Mouse (Mus musculus): Measurements from ENCODE around the gene Syngr1. TPM values are rescaled to one million over a fixed set of nuclear protein-coding genes. Genes with fewer than 3 reads are reported as not detected.

Syngr1 gene
- total and polyA plus RNA-seq, 3 experiments: 105 to 115 TPM; not detected in 1

GRCm38 (mm10) chr15:80096406-80096805 lies 5.3 kb downstream of the Syngr1 start:
- H3K9me3 ChIP-seq (replicated peaks; ENCODE audit: insufficient read depth, low read length): no peaks in the 10 kb centered on the region
- H3K4me3 ChIP-seq (ENCODE audit: control insufficient read depth in 1 of 2, insufficient read depth in 1 of 2, low read depth in 2 of 2, low read length in 2 of 2): peak overlapping the region; percentile 33 to 61
- no peak for TF ChIP-seq HCFC1 (IDR thresholded peaks at IDR 0.05; ENCODE audit: low read depth, low read length)
- no peaks in the 10 kb centered on the region for H3K27me3 ChIP-seq (ENCODE audit: control insufficient read depth in 1 of 2, insufficient read depth in 2 of 2, low read length in 2 of 2)
- H3K27ac ChIP-seq (ENCODE audit: control insufficient read depth, low read depth, low read length): peak overlapping the region; percentile 67
- no peak for DNase-seq (ENCODE audit: low read depth, low spot score)
- peaks cover 29% of the 10 kb centered on the region for H3K79me2 ChIP-seq (ENCODE audit: control insufficient read depth, insufficient read depth, low read length, poor library complexity)
- H3K4me1 ChIP-seq (ENCODE audit: control insufficient read depth in 1 of 2, insufficient read depth in 2 of 2, low read length in 2 of 2): peaks cover 13 to 37% of the 10 kb centered on the region in 2 experiments; a peak in 3 of 4 replicates
- H3K36me3 ChIP-seq (ENCODE audit: control insufficient read depth in 1 of 2, insufficient read depth in 2 of 2, low read length in 2 of 2): peaks cover 0 to 20% of the 10 kb centered on the region in 2 experiments; a peak in 2 of 4 replicates
- peak overlapping the region; percentile 55 for H3K9ac ChIP-seq (ENCODE audit: control insufficient read depth, low read depth, low read length, poor library complexity, severe bottlenecking)

DNA sequence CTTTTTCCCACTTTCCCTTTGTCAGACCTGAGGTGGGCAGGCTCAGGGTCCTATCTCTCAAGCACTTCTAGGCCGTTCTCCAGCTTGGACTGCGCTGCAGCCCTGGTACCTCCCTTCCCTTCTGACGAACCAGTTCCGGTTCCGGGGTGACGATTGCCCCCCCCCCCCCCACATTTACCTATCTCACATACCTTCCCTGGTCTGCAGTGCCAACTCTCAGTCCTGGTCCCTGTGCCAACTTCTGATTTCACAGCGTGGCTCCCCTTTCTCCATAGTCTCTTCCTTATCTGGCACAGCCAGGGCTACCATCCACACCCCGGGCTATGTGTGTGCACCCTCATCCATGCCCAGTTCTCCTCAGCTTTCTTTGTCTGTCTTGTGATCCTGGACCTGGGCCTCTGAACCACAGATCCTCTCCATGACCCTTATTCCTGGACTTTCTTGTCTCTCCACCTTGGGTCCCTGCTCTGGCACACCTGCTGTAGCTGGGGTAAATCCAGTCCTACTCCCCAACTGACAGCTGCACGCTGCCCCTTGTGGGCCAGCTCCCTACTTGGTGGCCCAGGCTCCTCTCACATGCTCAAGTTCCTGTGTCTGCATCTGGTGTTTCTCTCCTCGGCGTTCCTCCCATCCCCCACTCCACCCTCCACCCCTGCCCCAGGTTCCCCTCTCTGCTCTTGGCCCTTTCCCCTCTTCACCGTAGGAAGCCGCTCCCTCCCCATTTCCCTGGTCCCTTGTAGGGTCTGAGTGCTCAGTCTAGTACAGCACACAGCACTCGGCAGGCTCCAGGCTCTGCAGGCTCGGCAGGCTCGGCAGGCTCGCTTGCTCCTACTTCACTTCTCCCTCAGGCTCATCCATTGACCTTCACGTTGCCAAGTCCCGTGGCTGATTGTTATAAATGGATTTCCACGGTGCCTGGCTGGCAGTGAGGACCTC lies 6.1 kb downstream of the Syngr1 start:
- Histone ChIP-seq H3K27me3 (ENCODE audit: control insufficient read depth in 1 of 2, insufficient read depth in 2 of 2, low read length in 2 of 2) (no peaks in the 10 kb centered on the region), H3K36me3 (ENCODE audit: control insufficient read depth in 1 of 2, insufficient read depth in 2 of 2, low read length in 2 of 2) (peaks cover 0 to 20% of the 10 kb centered on the region in 2 experiments; a peak in 2 of 4 replicates), H3K9ac (ENCODE audit: control insufficient read depth, low read depth, low read length, poor library complexity, severe bottlenecking) (peak overlapping the region; percentile 55), H3K4me1 (ENCODE audit: control insufficient read depth in 1 of 2, insufficient read depth in 2 of 2, low read length in 2 of 2) (peaks cover 11 to 32% of the 10 kb centered on the region in 2 experiments; a peak in 3 of 4 replicates), H3K27ac (ENCODE audit: control insufficient read depth, low read depth, low read length) (peak overlapping the region; percentile 87), H3K4me3 (ENCODE audit: control insufficient read depth in 1 of 2, insufficient read depth in 1 of 2, low read depth in 2 of 2, low read length in 2 of 2) (peak overlapping the region; percentile 35 to 61), H3K79me2 (ENCODE audit: control insufficient read depth, insufficient read depth, low read length, poor library complexity) (peaks cover 21% of the 10 kb centered on the region), H3K9me3 (replicated peaks; ENCODE audit: insufficient read depth, low read length) (no peaks in the 10 kb centered on the region)
- DNase-seq (ENCODE audit: low read depth, low spot score): peak; percentile 74
- TF ChIP-seq USF2 (IDR thresholded peaks at IDR 0.05; ENCODE audit: borderline replicate concordance in 1 of 2, insufficient read depth in 1 of 2, low read depth in 1 of 2, low read length in 2 of 2): no peak
- peak; percentile 30; the same call in 1 of the 2 replicates for TF ChIP-seq GATA1 (IDR thresholded peaks at IDR 0.05; ENCODE audit: low read depth, low read length)
- no peak for TF ChIP-seq MXI1 (IDR thresholded peaks at IDR 0.05; ENCODE audit: low read depth, low read length)
- no peak for TF ChIP-seq CTCF (IDR thresholded peaks at IDR 0.05 in 2 of 3, conservative IDR thresholded peaks at IDR 0.05 in 1 of 3; ENCODE audit: control insufficient read depth in 1 of 3, insufficient read depth in 1 of 3, low read depth in 2 of 3, low read length in 3 of 3, poor library complexity in 1 of 3, severe bottlenecking in 1 of 3)
- peak; percentile 30 to 58 for TF ChIP-seq EP300 (IDR thresholded peaks at IDR 0.05; ENCODE audit: low read depth in 1 of 2, low read length in 2 of 2)
- no peak for TF ChIP-seq TBP (IDR thresholded peaks at IDR 0.05; ENCODE audit: low read depth, low read length)
- TF ChIP-seq SMC3 (IDR thresholded peaks at IDR 0.05; ENCODE audit: low read depth, low read length): no peak
- peak; percentile 40; the same call in 1 of the 2 replicates for TF ChIP-seq ELF1 (IDR thresholded peaks at IDR 0.05; ENCODE audit: low read depth, low read length)
- TF ChIP-seq SIN3A (IDR thresholded peaks at IDR 0.05; ENCODE audit: low read length): 0 out of 2 replicates have a peak, but pooled peaks have one; percentile 6
- TF ChIP-seq NELFE (IDR thresholded peaks at IDR 0.05; ENCODE audit: low read depth, low read length): peak; percentile 57
- no peak for TF ChIP-seq MAZ (IDR thresholded peaks at IDR 0.05; ENCODE audit: low read depth, low read length)
- no peak for TF ChIP-seq ZKSCAN1 (IDR thresholded peaks at IDR 0.05; ENCODE audit: low read depth, low read length)
- TF ChIP-seq ZMIZ1 (IDR thresholded peaks at IDR 0.05; ENCODE audit: low read depth, low read length): no peak
- TF ChIP-seq CHD1 (IDR thresholded peaks at IDR 0.05; ENCODE audit: low read depth, low read length): no peak
- no peak for TF ChIP-seq MYB (IDR thresholded peaks at IDR 0.05; ENCODE audit: low read depth, low read length)
- no peak for TF ChIP-seq MEF2A (IDR thresholded peaks at IDR 0.05; ENCODE audit: extremely low read depth, insufficient replicate concordance, low read depth, low read length, poor library complexity, severe bottlenecking)
- no peak for TF ChIP-seq BHLHE40 (IDR thresholded peaks at IDR 0.05; ENCODE audit: borderline replicate concordance, low read depth, low read length)
- peak; percentile 33 to 69; a peak in 2 of 4 replicates for TF ChIP-seq POLR2A (IDR thresholded peaks at IDR 0.05; ENCODE audit: control insufficient read depth in 1 of 2, insufficient read depth in 1 of 2, low read depth in 1 of 2, low read length in 2 of 2, poor library complexity in 1 of 2)
- TF ChIP-seq ETS1 (IDR thresholded peaks at IDR 0.05; ENCODE audit: low read depth, low read length): 0 out of 2 replicates have a peak, but pooled peaks have one; percentile 26
- no peak for TF ChIP-seq MAFK (IDR thresholded peaks at IDR 0.05; ENCODE audit: borderline replicate concordance, low read depth, low read length)
- no peak for TF ChIP-seq JUND (IDR thresholded peaks at IDR 0.05; ENCODE audit: low read depth, low read length)
- TF ChIP-seq CHD2 (IDR thresholded peaks at IDR 0.05; ENCODE audit: low read length): no peak
- TF ChIP-seq E2F4 (IDR thresholded peaks at IDR 0.05; ENCODE audit: borderline replicate concordance, low read depth, low read length): no peak
- TF ChIP-seq MAX (IDR thresholded peaks at IDR 0.05; ENCODE audit: low read length): no peak
- no peak for TF ChIP-seq RAD21 (IDR thresholded peaks at IDR 0.05; ENCODE audit: low read depth, low read length)
- no peak for TF ChIP-seq UBTF (IDR thresholded peaks at IDR 0.05; ENCODE audit: borderline replicate concordance, insufficient read depth, low read depth, low read length)
- TF ChIP-seq GABPA (IDR thresholded peaks at IDR 0.05; ENCODE audit: low read depth, low read length): no peak
- TF ChIP-seq ZC3H11A (IDR thresholded peaks at IDR 0.05; ENCODE audit: low read depth, low read length): no peak

Data from MEL (cell line).